Comparison of ENCODE assay signal across 13 mouse cellular contexts in the genomic region with DNA sequence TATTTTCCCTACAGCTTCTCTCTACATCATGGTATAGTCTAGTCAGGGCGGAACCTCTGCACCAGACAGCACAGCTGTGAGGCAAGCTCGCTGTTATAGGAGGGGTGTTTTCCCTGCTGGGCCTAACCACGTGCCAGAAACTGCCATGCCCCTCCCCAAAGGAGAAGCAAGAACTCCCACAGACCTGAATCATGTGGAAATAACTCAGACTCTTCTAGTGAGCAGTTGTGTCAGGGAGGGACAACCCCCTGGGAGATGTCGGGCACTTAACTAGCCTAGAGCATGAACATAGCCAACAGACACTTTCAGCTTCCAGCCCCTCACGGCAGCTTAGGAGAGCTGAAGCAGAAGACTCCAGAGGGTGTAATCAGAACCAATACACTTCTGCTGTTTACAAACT. TPM values are rescaled to one million over a fixed set of nuclear protein-coding genes. Genes with fewer than 3 reads are reported as not detected.
DNase-seq lines count a peak whose midpoint lies in the region; ATAC-seq and TF ChIP-seq lines count a peak whose summit lies in the region.
"Had no signal": no experiment of that assay in that cellular context is flagged by ENCODE, and none has a peak within 500 bp of the region (broad histone marks: within the 10 kb centered on the region; RNA-seq: fewer than 3 reads in every experiment).

No protein-coding gene starts in this region.

- no peaks in the 10 kb centered on the region for H3K36me3 ChIP-seq in heart, embryonic 10.5 days
- no peaks in the 10 kb centered on the region for H3K36me3 ChIP-seq in limb, embryonic 15.5 days
- H3K36me3 ChIP-seq: liver, embryonic 13.5 days had no signal

- 39% methylated on average over 5 of the region's 5 CpGs for WGBS in heart, embryonic 10.5 days
- WGBS in limb, embryonic 15.5 days: 11% methylated on average over 5 of the region's 5 CpGs

- H3K27ac ChIP-seq in heart, embryonic 10.5 days: no peak overlapping the region
- peak overlapping the region; percentile 53 for H3K27ac ChIP-seq in gastrocnemius, adult 2 months
- H3K27ac ChIP-seq in limb, embryonic 15.5 days: no peak overlapping the region
- H3K27ac ChIP-seq: kidney, postnatal 0 days; liver, embryonic 13.5 days had no signal

- no peaks in the 10 kb centered on the region for H3K9me3 ChIP-seq in heart, embryonic 10.5 days
- H3K9me3 ChIP-seq in limb, embryonic 15.5 days: no peaks in the 10 kb centered on the region
- H3K9me3 ChIP-seq: liver, embryonic 13.5 days had no signal

- H3K27me3 ChIP-seq in heart, embryonic 10.5 days (ENCODE audit: insufficient read depth, poor library complexity, severe bottlenecking): peaks cover 12% of the 10 kb centered on the region; the same call in 1 of the 2 replicates
- H3K27me3 ChIP-seq in limb, embryonic 15.5 days: 0 out of 2 replicates have a peak, but pooled peaks cover 4% of the 10 kb centered on the region

- intact Hi-C loops in gastrocnemius, adult 2 months (cut with DNase I): no loop called here
- intact Hi-C loops in left cerebral cortex, postnatal 10 days (cut with DNase I): no loop called here

- ATAC-seq in limb, embryonic 15.5 days (ENCODE audit: insufficient number of reproducible peaks, low FRiP score, low TSS enrichment, low read depth): peak; percentile 74
- ATAC-seq: activated CD4-positive, CD25-positive, alpha-beta regulatory T cell, adult 4 months; forebrain, embryonic 16.5 days had no signal

- no peak overlapping the region for H3K4me2 ChIP-seq in limb, embryonic 15.5 days
- H3K4me2 ChIP-seq: liver, embryonic 13.5 days had no signal

- H3K4me1 ChIP-seq in heart, embryonic 10.5 days: peaks cover 31% of the 10 kb centered on the region
- H3K4me1 ChIP-seq in limb, embryonic 15.5 days: peaks cover 18% of the 10 kb centered on the region
- H3K4me1 ChIP-seq: liver, embryonic 13.5 days had no signal

- no peak overlapping the region for H3K4me3 ChIP-seq in heart, embryonic 10.5 days
- no peak overlapping the region for H3K4me3 ChIP-seq in gastrocnemius, adult 2 months
- H3K4me3 ChIP-seq in limb, embryonic 15.5 days: no peak overlapping the region
- H3K4me3 ChIP-seq: liver, embryonic 13.5 days had no signal

- H3K9ac ChIP-seq in limb, embryonic 15.5 days: no peak overlapping the region
- H3K9ac ChIP-seq: liver, embryonic 13.5 days had no signal

- DNase-seq in heart, adult 18-20 months: peak; percentile 56 to 67
- no peak for DNase-seq in heart, embryonic 10.5 days (ENCODE audit: low spot score)
- DNase-seq in 3T3-L1 (ENCODE audit: low read depth, low spot score): peak; percentile 79
- DNase-seq in gastrocnemius, adult 2 months: peak; percentile 79
- DNase-seq in layer of hippocampus, adult 11-12 months (ENCODE audit: low spot score): no peak
- no peak for DNase-seq in right cerebral cortex, postnatal 4 days
- no peak for DNase-seq in left cerebral cortex, postnatal 10 days (ENCODE audit: extremely low spot score in 1 of 2, low spot score in 2 of 2)
- DNase-seq: cerebellum, adult 9-10 months; liver, embryonic 13.5 days had no signal

- no peak for TF ChIP-seq CTCF in gastrocnemius, adult 2 months (IDR thresholded peaks at IDR 0.05)

RNA-seq across cellular contexts. Expression of a gene that starts 13.1 kb away (rescaled TPM):
- total RNA-seq in heart, adult 18-20 months (2021): 10 to 100 TPM; 57.6 to 60.4 TPM
- polyA plus RNA-seq in heart, embryonic 10.5 days (2016; fragmentation: Nextera tagmentation; extraction: Ambion mirVana): 16.8 and 18.6 TPM in 2 replicates
- total RNA-seq in gastrocnemius, adult 2 months (2021): 100 to 1,000 TPM; 397 to 399 TPM
- 35.3 and 36.1 TPM in 2 replicates for polyA plus RNA-seq in limb, embryonic 15.5 days (2015; fragmentation: Nextera tagmentation; extraction: Ambion mirVana)
- 10 to 100 TPM; 12.9 to 13.9 TPM for total RNA-seq in left cerebral cortex, postnatal 10 days (2021)

Comparison
In these comparisons a context has a peak if more than half of its experiments do, and no peak if none do; other contexts are left out.
1. DNase-seq: peak in heart, adult 18-20 months (2 of 2), 3T3-L1 (single experiment) and gastrocnemius, adult 2 months (single experiment); none in heart, embryonic 10.5 days (single experiment), layer of hippocampus, adult 11-12 months (single experiment), right cerebral cortex, postnatal 4 days (single experiment) and left cerebral cortex, postnatal 10 days (0 of 2).
2. RNA of a gene that starts 13.1 kb away (total RNA-seq): 397 to 399 TPM in gastrocnemius, adult 2 months; 57.6 to 60.4 TPM in heart, adult 18-20 months and 12.9 to 13.9 TPM in left cerebral cortex, postnatal 10 days; every median in the first group is over 4 times any median in the second.